Mouse (Mus musculus) E14TG2a.4 (cell line): ENCODE results near the gene Abcd3.

ENCODE experiments used
- CTCF ChIP-seq: conservative IDR thresholded peaks from 2 replicates; pipeline ENCODE4 v1.5.1; 2014; ENCODE audit warnings: low read length
- POU5F1 ChIP-seq: IDR thresholded peaks from 2 replicates; pipeline ENCODE4 v1.6.1; 2014; ENCODE audit warnings: low read length, borderline replicate concordance

DNA sequence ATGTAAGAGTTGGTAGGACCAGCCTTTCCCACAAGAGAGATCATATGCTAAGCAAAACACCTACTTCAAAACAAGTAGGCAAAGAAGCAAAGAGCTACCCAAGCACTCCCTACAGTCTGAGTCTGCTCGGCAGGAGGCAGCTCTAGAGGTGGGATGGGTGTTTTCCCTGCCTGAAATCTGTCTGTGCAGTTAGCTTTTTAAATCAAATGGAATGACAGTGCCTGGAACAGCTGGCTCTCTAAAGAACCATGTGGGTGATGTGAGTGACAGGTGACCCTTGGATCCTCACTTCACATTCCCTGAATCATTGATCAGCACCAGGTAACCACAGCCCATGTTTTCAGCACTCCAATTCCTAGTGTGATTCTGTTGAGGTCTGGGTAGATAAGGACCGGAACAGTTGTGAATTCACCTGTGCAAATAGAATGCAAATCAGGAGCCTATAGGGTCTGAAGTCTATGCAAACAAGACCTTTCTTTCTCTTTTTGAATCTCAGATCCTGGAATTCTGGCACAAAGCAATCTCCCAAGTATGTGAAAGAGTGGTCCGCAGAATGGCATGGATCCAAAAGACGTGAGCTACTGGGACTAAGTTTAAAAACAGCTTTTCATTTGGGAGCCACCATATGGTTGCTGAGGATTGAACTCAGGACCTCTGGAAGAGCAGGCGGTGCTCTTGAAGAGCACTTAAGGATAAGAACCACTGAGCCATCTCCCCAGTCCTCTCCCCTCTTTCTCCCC is 38.8 kb upstream of the Abcd3 start:
- TF ChIP-seq CTCF (no peak), POU5F1 (no peak)
